Mouse (Mus musculus) intestine, postnatal 0 days (tissue): ENCODE measurements at regions not wholly inside any gene's neighbourhood (a gene's known extent, or its start where the extent isn't known, plus 50 kb on each side); places are given as distances from the start of the nearest gene placed in this dataset.
"Not testable (repeated sequence)": the region's sequence is repeated elsewhere in the genome, so short reads cannot be mapped to it uniquely, and the experiment has no call there.

Source experiments
- ATAC-seq: fragments of 200-750 bp; cut with Nextera tagmentation; 2 replicates; pipeline ENCODE4 v1.8.0; 2017; ENCODE audit warnings: mild to moderate bottlenecking, moderate TSS enrichment, moderate library complexity
- H3K27ac ChIP-seq: fragments of 300-500 bp; sonication (generic); 2 replicates; pipeline ENCODE4 v1.5.1; 2014; ENCODE audit warnings: mild to moderate bottlenecking, low read depth, low read length, moderate library complexity
- H3K27me3 ChIP-seq: fragments of 300-500 bp; sonication (generic); replicated peaks from 2 replicates; pipeline ENCODE4 v1.6.1; 2014; ENCODE audit warnings: low read length, mixed read lengths; ENCODE audit not compliant: control insufficient read depth, insufficient read depth
- H3K36me3 ChIP-seq: fragments of 300-500 bp; sonication (generic); 2 replicates; pipeline ENCODE4 v1.6.1; 2014; ENCODE audit warnings: mild to moderate bottlenecking, moderate library complexity; ENCODE audit not compliant: control insufficient read depth, insufficient read depth
- H3K4me1 ChIP-seq: fragments of 300-500 bp; sonication (generic); replicated peaks from 2 replicates; pipeline ENCODE4 v1.6.1; 2014; ENCODE audit warnings: antibody characterized with exemption, low read length, mixed read lengths; ENCODE audit not compliant: control insufficient read depth, insufficient read depth
- H3K4me2 ChIP-seq: fragments of 300-500 bp; sonication (generic); replicated peaks from 2 replicates; pipeline ENCODE4 v1.6.1; 2014; ENCODE audit warnings: low read depth, mild to moderate bottlenecking, moderate library complexity
- H3K4me3 ChIP-seq: fragments of 300-500 bp; sonication (generic); 2 replicates; pipeline ENCODE4 v1.5.1; 2014; ENCODE audit warnings: low read depth, low read length
- H3K9ac ChIP-seq: fragments of 300-500 bp; sonication (generic); 2 replicates; pipeline ENCODE4 v1.6.1; 2014; ENCODE audit warnings: mild to moderate bottlenecking, low read depth, low read length
- H3K9me3 ChIP-seq: fragments of 300-500 bp; sonication (generic); 2 replicates; pipeline ENCODE4 v1.6.1; 2016; ENCODE audit warnings: mixed run types; ENCODE audit not compliant: control insufficient read depth
- CTCF ChIP-seq: sonication (generic); IDR thresholded peaks from 2 replicates; pipeline ENCODE4 v1.5.1; 2016; ENCODE audit warnings: low read depth, mild to moderate bottlenecking, control low read depth, antibody characterized with exemption, moderate library complexity
- WGBS: fragments of 180-500 bp; shearing (Covaris S2); extraction: QIAGEN DNeasy Blood & Tissue Kit; methylation state at CpG from one replicate; pipeline ENCODE4 v1.1.7; 2014; 5-methylcytosine and 5-hydroxymethylcytosine counted together

DNA sequence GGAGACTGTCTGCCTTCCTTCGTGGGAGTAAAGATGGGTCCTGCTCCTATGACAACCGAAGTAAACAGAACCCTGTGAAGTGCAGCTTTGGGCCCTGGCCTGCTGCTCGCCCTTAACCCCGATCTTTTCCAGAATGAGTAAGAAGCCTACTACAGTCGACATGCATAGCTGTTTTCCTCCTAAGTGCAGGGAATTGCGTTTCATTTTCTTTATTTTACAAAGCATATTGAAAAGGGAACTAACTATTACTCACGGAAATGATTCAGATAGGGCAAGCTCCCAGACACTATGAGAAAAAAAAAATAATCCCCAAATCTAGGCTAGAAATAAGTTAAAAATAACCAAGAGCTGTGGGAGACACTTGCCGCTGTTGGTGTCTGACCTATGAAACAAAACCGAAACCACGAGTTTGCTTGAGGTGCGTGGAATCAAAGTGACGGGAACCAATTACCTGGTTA, 204.5 kb downstream of the Kif20b start:
- Histone ChIP-seq H3K9me3 (no peaks in the 10 kb centered on the region), H3K27me3 (no peaks in the 10 kb centered on the region), H3K4me3 (no peak overlapping the region), H3K9ac (no peak overlapping the region), H3K36me3 (no peaks in the 10 kb centered on the region), H3K4me2 (no peak overlapping the region), H3K4me1 (no peaks in the 10 kb centered on the region), H3K27ac (no peak overlapping the region)
- ATAC-seq = no peak
- no peak for TF ChIP-seq CTCF
- 79% methylated on average over 12 of the region's 12 CpGs for WGBS

DNA sequence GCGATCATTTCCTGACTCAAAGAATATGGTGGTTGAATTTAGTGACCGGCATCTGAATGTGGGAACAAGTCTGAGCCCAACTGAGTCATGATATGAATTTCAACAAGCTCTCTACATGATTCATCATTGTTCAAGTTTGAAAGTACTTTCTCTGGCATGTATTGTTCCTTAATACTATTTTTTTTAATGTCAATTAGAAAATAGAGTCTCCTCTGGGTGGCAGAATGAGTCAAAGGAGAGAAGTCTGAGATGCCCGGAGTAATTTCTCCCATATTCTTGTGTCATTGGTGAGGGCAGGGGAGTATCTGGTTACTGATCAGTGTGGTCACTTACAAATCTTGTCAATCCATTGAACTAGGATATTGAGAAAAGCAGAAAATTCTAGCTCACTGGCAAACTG, 205.9 kb downstream of the Kif20b start:
- Histone ChIP-seq H3K4me3 (no peak overlapping the region), H3K9ac (no peak overlapping the region), H3K9me3 (no peaks in the 10 kb centered on the region), H3K4me2 (no peak overlapping the region), H3K27me3 (no peaks in the 10 kb centered on the region), H3K27ac (no peak overlapping the region), H3K4me1 (no peaks in the 10 kb centered on the region), H3K36me3 (no peaks in the 10 kb centered on the region)
- ATAC-seq = no peak
- WGBS = 78% methylated on average over 3 of the region's 3 CpGs
- no peak for TF ChIP-seq CTCF

DNA sequence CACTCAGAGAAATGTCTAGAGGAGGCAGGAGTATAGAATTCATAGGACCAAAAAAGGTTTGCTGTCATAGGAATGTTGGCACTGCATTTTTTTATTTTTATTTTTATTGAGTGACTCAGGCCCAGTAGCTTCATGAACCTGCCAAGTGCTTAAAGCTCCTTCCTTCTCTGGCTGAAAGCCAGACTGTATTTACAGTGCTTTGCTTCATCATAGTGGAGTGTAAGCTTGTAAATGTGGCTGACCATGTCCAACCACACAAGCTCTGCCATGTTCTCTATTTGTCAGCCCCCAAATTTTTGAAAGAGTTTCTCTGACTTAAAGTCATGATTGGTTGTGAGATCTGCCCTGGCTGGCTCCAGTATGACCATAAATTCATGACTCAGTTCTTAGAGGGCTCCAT, 221.0 kb downstream of the Kif20b start:
- Histone ChIP-seq H3K27me3 (no peaks in the 10 kb centered on the region), H3K4me3 (no peak overlapping the region), H3K9ac (no peak overlapping the region), H3K4me2 (no peak overlapping the region), H3K4me1 (no peaks in the 10 kb centered on the region), H3K9me3 (no peaks in the 10 kb centered on the region), H3K36me3 (no peaks in the 10 kb centered on the region), H3K27ac (no peak overlapping the region)
- no peak for ATAC-seq
- no peak for TF ChIP-seq CTCF

DNA sequence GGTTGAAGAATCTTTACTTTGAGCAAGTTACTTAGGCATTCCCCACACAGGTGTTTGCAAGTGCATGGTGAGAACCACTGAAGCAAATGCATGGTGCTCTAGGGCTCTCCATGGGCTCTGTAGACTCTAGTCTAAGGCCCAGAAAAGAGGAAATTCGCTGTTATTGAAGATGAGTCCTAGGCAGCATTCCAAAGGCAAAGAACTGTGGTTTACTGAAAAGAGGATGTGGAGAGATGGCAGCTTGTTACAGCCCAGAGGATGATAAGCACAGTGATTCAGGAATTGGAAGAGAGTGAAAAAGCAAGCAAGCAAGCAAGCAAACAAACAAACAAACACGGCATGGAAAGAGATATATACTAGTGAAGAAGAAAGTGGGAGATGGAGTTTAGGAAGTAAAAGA, 221.6 kb downstream of the Kif20b start:
- Histone ChIP-seq H3K27me3 (no peaks in the 10 kb centered on the region), H3K4me1 (no peaks in the 10 kb centered on the region), H3K9me3 (no peaks in the 10 kb centered on the region), H3K4me2 (no peak overlapping the region), H3K9ac (no peak overlapping the region), H3K36me3 (no peaks in the 10 kb centered on the region), H3K27ac (no peak overlapping the region), H3K4me3 (no peak overlapping the region)
- no peak for TF ChIP-seq CTCF
- WGBS = 78% methylated on average over 2 of the region's 2 CpGs
- no peak for ATAC-seq

DNA sequence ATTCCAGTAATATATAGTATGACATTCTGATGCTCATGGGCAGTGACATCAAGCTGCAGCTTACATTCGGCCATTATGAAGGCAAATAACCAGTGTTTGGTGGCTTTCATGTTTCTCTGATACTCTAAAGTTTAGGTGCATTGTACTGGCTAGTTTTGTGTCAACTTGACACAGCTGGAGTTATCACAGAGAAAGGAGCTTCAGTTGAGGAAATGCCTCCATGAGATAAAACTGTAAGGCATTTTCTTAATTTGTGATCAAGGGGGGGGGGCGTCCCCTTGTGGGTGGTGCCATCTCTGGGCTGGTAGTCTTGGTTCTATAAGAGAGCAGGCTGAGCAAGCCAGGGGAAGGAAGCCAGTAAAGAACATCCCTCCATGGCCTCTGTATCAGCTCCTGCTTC, 227.3 kb downstream of the Kif20b start:
- H3K4me2 ChIP-seq, H3K27ac ChIP-seq, H3K27me3 ChIP-seq, H3K9me3 ChIP-seq, H3K36me3 ChIP-seq, H3K9ac ChIP-seq, H3K4me3 ChIP-seq, H3K4me1 ChIP-seq, ATAC-seq: not testable (repeated sequence)
- 80% methylated on average over 2 of the region's 2 CpGs for WGBS

DNA sequence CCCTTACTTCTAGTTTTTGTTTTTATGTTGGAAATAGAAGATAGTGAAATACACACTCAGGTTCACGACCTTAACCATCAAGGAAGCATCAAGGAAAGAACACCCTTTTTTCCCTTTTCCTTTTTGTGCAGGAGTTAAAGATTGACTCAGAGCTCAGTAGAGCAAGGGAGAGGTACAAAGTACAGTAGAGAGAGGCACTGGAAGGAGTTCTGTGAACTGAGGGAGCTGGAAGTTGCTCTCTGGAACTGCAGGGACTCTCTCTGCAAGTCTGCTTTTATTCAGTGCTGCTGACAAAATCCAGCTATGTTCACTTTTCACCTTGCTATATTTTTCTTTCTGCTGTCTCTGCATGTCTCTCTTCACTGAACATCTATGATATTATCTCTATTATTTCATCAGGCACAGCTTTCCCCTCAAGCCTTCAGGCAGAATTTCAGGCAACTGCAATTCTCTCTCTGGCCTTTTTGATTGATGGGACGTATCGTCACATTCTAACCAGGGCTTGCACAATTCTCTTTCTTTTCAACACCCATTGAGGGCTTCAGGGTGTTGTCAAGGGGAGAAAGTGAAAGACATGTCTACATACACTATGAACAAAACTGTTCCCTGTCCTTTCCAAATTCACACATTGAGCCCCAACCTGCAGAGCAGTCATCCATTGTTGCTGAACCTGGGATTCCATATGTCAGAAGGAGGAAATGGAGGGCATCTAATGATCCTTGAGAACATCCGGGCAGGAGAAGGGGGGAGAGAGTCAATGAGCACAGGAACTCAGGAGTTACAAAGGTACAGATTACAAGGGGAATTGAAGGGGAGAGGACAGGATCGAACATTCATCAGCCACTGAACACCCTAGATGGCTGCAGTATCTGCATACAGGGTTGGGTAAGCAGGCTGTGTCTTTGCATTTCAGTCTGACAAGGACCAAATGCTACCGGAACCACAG, 228.9 kb downstream of the Kif20b start:
- Histone ChIP-seq H3K27me3 (no peaks in the 10 kb centered on the region), H3K4me2 (peak overlapping the region; percentile 50), H3K9me3 (no peaks in the 10 kb centered on the region), H3K9ac (no peak overlapping the region), H3K36me3 (no peaks in the 10 kb centered on the region), H3K27ac (peak overlapping the region; percentile 66), H3K4me3 (no peak overlapping the region), H3K4me1 (no peaks in the 10 kb centered on the region; the same call in 1 of the 2 replicates)
- ATAC-seq = peak; percentile 93
- 38% methylated on average over 6 of the region's 6 CpGs for WGBS
- TF ChIP-seq CTCF = no peak
